Mouse (Mus musculus) spleen, adult 18-20 months (tissue): ENCODE data around the gene Cldn24.
A peak's percentile ranks its signal among the peaks of the same experiment; 100 is the strongest.

Experiments used
- DNase-seq, 2 experiments: peaks; one replicate each; pipeline ENCODE4 v3.0.0; 2022; ENCODE audit warnings: mixed read lengths in 2 of 2

Gene Cldn24

DNA sequence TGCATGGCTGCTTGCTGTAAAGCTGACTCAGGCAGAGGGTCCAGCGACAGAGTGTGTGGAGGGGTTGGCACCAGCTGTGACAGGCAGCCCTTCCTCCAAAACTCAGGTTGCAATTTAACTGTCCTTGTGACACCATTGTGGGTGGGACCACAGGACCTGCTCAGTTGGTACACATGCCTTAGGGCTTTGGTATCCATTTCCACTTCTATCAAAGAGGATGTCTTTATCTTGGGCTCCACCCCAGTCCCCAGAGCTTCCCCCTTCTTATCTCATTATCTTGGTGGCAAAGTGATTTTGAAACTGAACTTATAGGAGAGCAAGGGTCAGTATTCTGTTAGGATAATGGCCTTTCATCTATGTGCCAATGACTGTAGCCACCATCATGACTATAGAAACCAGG is 12.0 kb downstream of the Cldn24 start:
- no peak for DNase-seq

GRCm38 (mm10) chr8:47843063-47843462 is 21.1 kb downstream of the Cldn24 start:
- DNase-seq = no peak

GRCm38 (mm10) chr8:47843651-47844050 is 21.7 kb downstream of the Cldn24 start:
- DNase-seq = no peak

DNA sequence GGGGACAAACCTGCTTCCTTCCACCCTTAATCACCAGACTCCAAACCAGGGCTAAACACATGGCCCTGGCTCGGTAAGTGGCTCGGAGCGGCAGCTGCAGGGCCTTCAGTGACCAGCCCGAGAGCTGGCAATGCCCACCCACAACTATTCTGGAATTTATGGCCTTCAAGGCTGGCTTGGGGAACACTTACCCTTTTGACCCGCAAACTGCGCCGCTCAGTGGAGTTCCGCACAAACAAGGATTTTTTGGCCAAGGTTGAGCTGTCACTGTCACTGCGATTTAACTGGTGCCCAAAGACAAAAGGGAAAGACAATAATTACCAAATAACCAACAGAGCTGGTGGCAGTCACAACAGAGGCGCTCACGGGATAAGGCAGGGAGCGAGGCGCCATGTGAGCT is 24.0 kb downstream of the Cldn24 start:
- no peak for DNase-seq

GRCm38 (mm10) chr8:47847161-47847560 is 25.2 kb downstream of the Cldn24 start:
- DNase-seq = no peak

DNA sequence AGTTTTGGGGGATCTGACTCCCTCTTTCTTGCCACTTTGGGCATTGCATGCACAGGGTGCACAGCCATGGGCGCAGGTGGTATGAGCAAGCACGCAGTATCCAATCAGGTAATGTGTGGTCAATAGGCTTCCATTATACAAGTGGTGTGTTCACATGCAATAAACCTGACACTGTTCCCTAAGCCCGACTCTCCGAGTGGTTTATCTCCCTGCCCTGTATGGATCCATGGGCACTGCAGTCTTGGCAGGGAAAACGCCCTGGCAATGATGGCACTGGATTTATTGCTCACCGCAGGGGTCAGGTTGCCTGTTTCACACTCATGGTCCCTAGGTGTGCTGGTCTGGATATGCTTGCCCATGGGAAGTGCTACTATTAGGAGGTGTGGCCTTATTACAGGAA is 26.0 kb downstream of the Cldn24 start:
- DNase-seq = no peak

GRCm38 (mm10) chr8:47849842-47850241 is 27.9 kb downstream of the Cldn24 start:
- DNase-seq = no peak

- DNase-seq = peak in 1 of 2 experiments; percentile 17
Observed at GRCm38 (mm10) chr8:47851824-47852502, 30.0 kb downstream of the Cldn24 start.

- DNase-seq = no peak
Observed at GRCm38 (mm10) chr8:47852737-47853136, 30.8 kb downstream of the Cldn24 start.

GRCm38 (mm10) chr8:47853356-47853755 is 31.4 kb downstream of the Cldn24 start:
- no peak for DNase-seq

GRCm38 (mm10) chr8:47859259-47859658 is 37.3 kb downstream of the Cldn24 start:
- no peak for DNase-seq

DNA sequence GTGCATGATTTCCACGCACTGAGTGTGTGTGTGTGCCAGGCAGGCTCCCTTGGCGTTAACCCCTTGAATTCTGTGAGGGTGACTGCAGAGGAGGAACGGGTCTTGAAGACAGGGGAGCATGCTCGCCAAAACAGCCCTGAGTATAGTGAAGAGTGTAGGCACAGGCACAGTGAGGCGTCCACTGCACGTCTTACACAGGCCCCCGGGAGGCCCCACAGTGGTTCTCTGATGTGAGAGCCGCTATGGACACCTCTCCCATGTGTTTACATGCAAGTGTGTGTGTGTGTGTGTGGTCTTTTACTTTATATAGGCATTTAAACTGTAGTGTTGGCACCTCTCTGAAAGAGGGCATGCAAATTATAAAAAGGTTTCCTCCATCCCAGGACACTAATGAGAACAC is 44.6 kb downstream of the Cldn24 start:
- DNase-seq = no peak

DNA sequence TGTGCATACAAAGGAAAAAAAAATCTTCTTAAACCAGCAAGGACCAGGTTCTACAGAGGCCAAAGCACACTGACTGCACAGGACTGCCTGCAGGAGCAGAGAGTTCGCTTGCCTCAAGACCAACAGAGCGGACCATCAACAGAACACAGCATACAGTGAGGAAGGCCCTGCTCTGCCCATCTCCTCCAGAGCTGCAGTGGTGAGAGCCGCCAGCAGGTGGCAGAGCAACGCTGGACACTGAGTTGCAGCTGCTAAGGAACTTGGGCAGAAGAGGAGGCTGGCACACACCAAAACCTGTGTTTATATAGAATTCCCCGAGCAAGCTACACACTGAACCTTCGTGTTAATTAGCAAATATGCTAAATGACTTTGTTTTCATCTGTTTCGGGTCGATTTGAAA is 45.1 kb downstream of the Cldn24 start:
- peak; percentile 50 to 83 for DNase-seq
